Mouse (Mus musculus) stomach, embryonic 14.5 days (tissue): ENCODE data around the gene Gm10720. TPM values are rescaled to one million over a fixed set of nuclear protein-coding genes. Genes with fewer than 3 reads are reported as not detected.
"Not testable (repeated sequence)": the region's sequence is repeated elsewhere in the genome, so short reads cannot be mapped to it uniquely, and the experiment has no call there.

Experiments used
- ATAC-seq: fragments of 200-750 bp; cut with Nextera tagmentation; 2 replicates; pipeline ENCODE4 v1.8.0; 2017; ENCODE audit warnings: low read depth, moderate TSS enrichment; ENCODE audit not compliant: insufficient number of reproducible peaks, insufficient read depth, low FRiP score
- H3K27ac ChIP-seq: fragments of 300-500 bp; sonication (generic); 2 replicates; pipeline ENCODE4 v1.5.1; 2014; ENCODE audit warnings: mild to moderate bottlenecking, low read length, moderate library complexity, mixed read lengths
- H3K27me3 ChIP-seq: fragments of 300-500 bp; sonication (generic); 2 replicates; pipeline ENCODE4 v1.6.1; 2014; ENCODE audit warnings: low read length, control low read depth, mixed read lengths; ENCODE audit not compliant: control insufficient read depth, insufficient read depth
- H3K36me3 ChIP-seq: fragments of 300-500 bp; sonication (generic); 2 replicates; pipeline ENCODE4 v1.6.1; 2014; ENCODE audit warnings: mild to moderate bottlenecking, control low read depth, low read length, moderate library complexity, mixed read lengths; ENCODE audit not compliant: control insufficient read depth, insufficient read depth
- H3K4me1 ChIP-seq: fragments of 300-500 bp; sonication (generic); 2 replicates; pipeline ENCODE4 v1.6.1; 2014; ENCODE audit warnings: low read length, control low read depth, mixed read lengths; ENCODE audit not compliant: control insufficient read depth, insufficient read depth
- H3K4me2 ChIP-seq: fragments of 300-500 bp; sonication (generic); replicated peaks from 2 replicates; pipeline ENCODE4 v1.6.1; 2014; ENCODE audit warnings: low read depth, low read length, control low read depth
- H3K4me3 ChIP-seq: fragments of 300-500 bp; sonication (generic); 2 replicates; pipeline ENCODE4 v1.5.1; 2014; ENCODE audit warnings: low read depth, low read length, control low read depth
- H3K9ac ChIP-seq: fragments of 300-500 bp; sonication (generic); replicated peaks from 2 replicates; pipeline ENCODE4 v1.6.1; 2014; ENCODE audit warnings: low read depth, mild to moderate bottlenecking, control low read depth, low read length, moderate library complexity, mixed read lengths
- H3K9me3 ChIP-seq: fragments of 300-500 bp; sonication (generic); 2 replicates; pipeline ENCODE4 v1.6.1; 2016; ENCODE audit warnings: low read depth, low read length, control low read depth; ENCODE audit not compliant: control insufficient read depth
- whole genome bisulfite sequencing: fragments of 180-500 bp; shearing (Covaris S2); extraction: QIAGEN DNeasy Blood & Tissue Kit; methylation state at CpG from one replicate; pipeline ENCODE4 v1.1.7; 2014; 5-methylcytosine and 5-hydroxymethylcytosine counted together
- microRNA-seq: library from miRNA; unstranded; fragments of <30 nt; microRNA quantifications from one replicate; pipeline ENCODE4, GENCODE M21; 2016
- polyA plus RNA-seq: library from polyadenylated mRNA; unstranded; fragments of >200 nt; fragmentation: Nextera tagmentation; extraction: Ambion mirVana; gene quantifications from 2 replicates; pipeline ENCODE4 v1.2.1, GENCODE M21; 2014

Gene Gm10720
- polyA plus RNA-seq, 1 experiment from 2014 or later, result not detected

GRCm38 (mm10) chr9:3030677-3031318 lies 15.3 kb downstream of the Gm10720 start:
- not testable (repeated sequence) for H3K4me2 ChIP-seq, ATAC-seq, H3K36me3 ChIP-seq, H3K4me3 ChIP-seq, H3K9me3 ChIP-seq, H3K27me3 ChIP-seq, H3K9ac ChIP-seq, H3K4me1 ChIP-seq, H3K27ac ChIP-seq
- WGBS, result 73% methylated on average over 2 of the region's 10 CpGs

- H3K4me2 ChIP-seq, H3K4me1 ChIP-seq, H3K36me3 ChIP-seq, H3K9me3 ChIP-seq, H3K27me3 ChIP-seq, H3K9ac ChIP-seq, H3K4me3 ChIP-seq, ATAC-seq, H3K27ac ChIP-seq: not testable (repeated sequence)
- WGBS, result no CpG with 5 or more reads among the region's 8 CpGs
These were observed 18.8 kb downstream of the Gm10720 start, which contains the start of gene Gm17535 for GRCm38 (mm10) chr9:3034299-3034698. Gm17535 (plus strand) TSS chr9:3034599.

GRCm38 (mm10) chr9:3036577-3036976 lies 21.1 kb downstream of the Gm10720 start, which contains the start of gene Gm10715:
Gm10715 (plus strand) TSS chr9:3036877.
- 72% methylated on average over 6 of the region's 8 CpGs for WGBS
- not testable (repeated sequence) for H3K4me3 ChIP-seq, H3K9ac ChIP-seq, H3K36me3 ChIP-seq, H3K4me1 ChIP-seq, H3K9me3 ChIP-seq, H3K4me2 ChIP-seq, H3K27me3 ChIP-seq, ATAC-seq, H3K27ac ChIP-seq

GRCm38 (mm10) chr9:3038161-3038560 lies 22.7 kb downstream of the Gm10720 start:
- ATAC-seq, H3K9me3 ChIP-seq, H3K36me3 ChIP-seq, H3K27ac ChIP-seq, H3K4me2 ChIP-seq, H3K27me3 ChIP-seq, H3K4me1 ChIP-seq, H3K9ac ChIP-seq, H3K4me3 ChIP-seq: not testable (repeated sequence)
- WGBS, result 62% methylated on average over 4 of the region's 4 CpGs

Small RNA genes lying within 50 kb of the gene (microRNA-seq; reads per million reads assigned to microRNA genes)
- gene Mir101c, result not detected

Other genes starting within 250 kb of the Gm10720 start
- gene Gm10722, start 14.7 kb upstream of the Gm10720 start, polyA plus RNA-seq, result not detected in 2 replicates
- not detected in 2 replicates for gene Gm11168, start 12.3 kb upstream of the Gm10720 start, polyA plus RNA-seq
- not detected in 2 replicates for gene Gm10721, start 2.5 kb upstream of the Gm10720 start, polyA plus RNA-seq
- 0.39 TPM in 1 of 2 replicates, not detected in the other for gene Gm10719, start 1.8 kb downstream of the Gm10720 start, polyA plus RNA-seq
- 0.45 and 1.1 TPM in 2 replicates for gene Gm10718, start 7.9 kb downstream of the Gm10720 start, polyA plus RNA-seq
- 0.69 TPM in 1 of 2 replicates, not detected in the other for gene Gm10717, start 9.8 kb downstream of the Gm10720 start, polyA plus RNA-seq
- not detected in 2 replicates for gene Gm17535, start 18.9 kb downstream of the Gm10720 start, polyA plus RNA-seq
- gene Gm10715, start 21.2 kb downstream of the Gm10720 start, polyA plus RNA-seq, result not detected in 2 replicates